Mouse (Mus musculus) Patski (cell line): ENCODE results near the gene Dgkg. TPM values are rescaled to one million over a fixed set of nuclear protein-coding genes. Genes with fewer than 3 reads are reported as not detected.

Source experiments
- ATAC-seq: fragments of 100-300 bp; one replicate; pipeline ENCODE4 v1.8.0; 2021
- CTCF ChIA-PET: fragments of 350-600 bp; sonication (Branson Sonifier 250); formaldehyde crosslinking; loops from one replicate; lab custom pipeline; 2022; ENCODE audit warnings: inconsistent platforms; lab: Charles Lee
- POLR2A ChIA-PET: fragments of 350-600 bp; sonication (Branson Sonifier 250); formaldehyde crosslinking; loops from one replicate; lab custom pipeline; 2022; ENCODE audit warnings: antibody characterized with exemption, inconsistent platforms; lab: Charles Lee
- DNase-seq: peaks from one replicate; pipeline ENCODE4 v3.0.0-alpha.2; 2011; ENCODE audit warnings: low read depth, low spot score
- H3K27me3 ChIP-seq: fragments of 371-371 bp; one replicate; pipeline ENCODE4 v1.5.1; 2021
- CTCF ChIP-seq: fragments of 100-300 bp; IDR thresholded peaks from one replicate; pipeline ENCODE4 v1.5.1; 2021
- in situ Hi-C: fragments of 300-500 bp; cut with MboI; formaldehyde crosslinking; loops from 3 replicates; pipeline ENCODE4 v1.11.1; 2018; ENCODE audit warnings: low pct_unique_long_range_greater_than_20kb, mixed read lengths
- polyA plus RNA-seq: library from polyadenylated mRNA; unstranded; gene quantifications from one replicate; pipeline ENCODE4 v1.2.3, GENCODE M21; 2021

The Dgkg gene
- polyA plus RNA-seq, 1 experiment from 2014 or later: 0.14 TPM

DNA sequence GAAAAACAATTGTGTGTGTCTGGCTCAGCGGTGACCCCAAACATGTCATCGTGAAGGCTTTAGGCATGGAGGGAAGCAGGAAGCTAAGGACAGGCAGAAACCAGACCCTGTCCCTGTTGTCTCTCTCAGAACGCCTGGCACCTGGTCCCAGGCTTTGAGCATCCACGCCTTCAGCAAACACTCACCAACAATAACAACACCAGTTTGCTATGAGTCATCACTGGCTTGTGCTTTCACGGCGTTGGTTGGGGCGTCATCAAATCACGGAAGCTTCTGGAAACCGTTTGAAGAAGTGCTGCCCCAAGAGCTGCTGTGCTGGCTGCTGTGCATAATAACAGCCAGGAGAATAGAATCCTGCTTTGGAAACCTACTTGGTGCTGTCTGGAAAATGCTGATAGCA, 54.6 kb downstream of the Dgkg start:
- no peaks in the 10 kb centered on the region for H3K27me3 ChIP-seq
- POLR2A ChIA-PET: no interaction called here

DNA sequence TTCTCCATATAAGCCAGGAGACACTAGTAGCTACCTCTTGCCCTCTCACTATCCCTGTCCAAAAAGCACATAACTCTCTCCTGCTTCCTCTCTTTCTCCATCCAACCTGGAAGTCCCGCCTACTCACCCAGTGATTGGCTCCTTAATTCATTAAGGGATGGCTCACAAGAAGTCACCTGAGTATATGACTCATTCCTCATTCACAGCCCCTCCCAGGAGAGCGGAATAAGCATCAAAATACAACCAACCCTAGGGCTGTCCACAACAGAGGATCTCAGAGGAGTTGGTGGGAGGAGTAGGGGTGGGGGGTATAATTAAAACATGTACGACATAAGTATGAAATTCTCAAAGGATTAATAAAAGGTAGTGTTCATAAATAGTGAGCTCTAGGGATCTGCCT, 55.3 kb downstream of the Dgkg start:
- in situ Hi-C loops: no loop called here
- H3K27me3 ChIP-seq: no peaks in the 10 kb centered on the region
- ATAC-seq (no peak), DNase-seq (no peak)
- POLR2A ChIA-PET: no interaction called here
- TF ChIP-seq CTCF: no peak
- CTCF ChIA-PET: interaction anchor here (1.0 kb wide), 1 partner anchor 30 kb away, joined by 3 read pairs; no protein-coding TSS in a partner anchor

More for the DNA sequence above, 54.6 kb downstream of the Dgkg start:
- in situ Hi-C loops: no loop called here
- DNase-seq (no peak), ATAC-seq (no peak)
- TF ChIP-seq CTCF: no peak
- CTCF ChIA-PET: no interaction called here

- ChIA-PET CTCF (no interaction called here), POLR2A (no interaction called here)
- DNase-seq: no peak
- no peaks in the 10 kb centered on the region for H3K27me3 ChIP-seq
- no peak for TF ChIP-seq CTCF
- ATAC-seq: no peak
- in situ Hi-C loops: no loop called here
Observed at GRCm38 (mm10) chr16:22600108-22600699, 56.8 kb downstream of the Dgkg start.

DNA sequence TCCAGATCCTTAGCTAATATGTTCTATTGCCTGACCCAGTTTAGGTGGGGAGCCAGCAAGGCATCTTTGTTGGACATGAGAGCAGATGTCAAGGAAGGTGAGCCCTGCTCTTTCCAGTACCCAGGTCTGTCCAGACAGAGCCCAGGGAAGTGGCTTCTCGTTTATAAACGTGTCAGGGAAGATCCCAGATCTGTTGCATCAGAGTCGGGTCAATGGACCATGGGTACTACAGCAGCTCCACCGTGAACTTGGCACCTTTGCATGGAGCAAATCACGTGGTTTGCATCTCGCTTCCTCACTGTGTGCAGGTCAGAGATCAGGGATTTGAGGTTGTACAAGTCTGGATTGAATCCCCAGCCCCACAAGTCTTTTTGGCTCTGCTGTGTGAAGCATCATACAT, 58.3 kb downstream of the Dgkg start:
- TF ChIP-seq CTCF: no peak
- in situ Hi-C loops: no loop called here
- CTCF ChIA-PET: interaction anchor here (1.6 kb wide), 1 partner anchor 9 kb away, joined by 4 read pairs; no protein-coding TSS in a partner anchor
- no peak for ATAC-seq
- POLR2A ChIA-PET: no interaction called here
- DNase-seq: no peak
- no peaks in the 10 kb centered on the region for H3K27me3 ChIP-seq

- in situ Hi-C loops: no loop called here
- ChIA-PET CTCF (no interaction called here), POLR2A (no interaction called here)
- TF ChIP-seq CTCF: no peak
- no peaks in the 10 kb centered on the region for H3K27me3 ChIP-seq
- DNase-seq (no peak), ATAC-seq (no peak)
Observed at GRCm38 (mm10) chr16:22596394-22596793, 60.6 kb downstream of the Dgkg start.

GRCm38 (mm10) chr16:22593907-22594306, 63.1 kb downstream of the Dgkg start:
- in situ Hi-C loops: no loop called here
- ATAC-seq (no peak), DNase-seq (no peak)
- POLR2A ChIA-PET: no interaction called here
- no peaks in the 10 kb centered on the region for H3K27me3 ChIP-seq
- CTCF ChIA-PET: no interaction called here
- TF ChIP-seq CTCF: no peak

DNA sequence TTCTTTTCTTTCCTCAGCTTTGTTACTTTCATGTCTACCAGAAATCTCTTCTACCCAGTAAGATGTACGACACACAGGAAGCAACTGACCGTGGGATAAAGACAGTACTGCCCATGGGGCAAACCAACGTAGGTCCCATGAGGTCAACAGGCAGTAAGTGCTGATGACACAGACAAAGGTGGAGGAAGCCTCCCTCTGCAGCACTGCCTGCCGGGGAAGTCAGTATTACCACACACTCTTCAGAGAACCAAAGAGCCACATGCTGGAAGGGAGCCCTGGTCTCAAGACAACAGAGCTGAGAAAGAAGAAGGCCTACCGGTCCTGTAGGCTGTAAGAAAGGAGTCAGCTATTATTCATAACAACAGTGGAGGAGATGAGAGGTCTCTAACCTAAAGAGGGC, 67.4 kb downstream of the Dgkg start:
- ATAC-seq (no peak), DNase-seq (no peak)
- POLR2A ChIA-PET: no interaction called here
- H3K27me3 ChIP-seq: no peaks in the 10 kb centered on the region
- no peak for TF ChIP-seq CTCF
- CTCF ChIA-PET: no interaction called here
- in situ Hi-C loops: no loop called here

GRCm38 (mm10) chr16:22586151-22586836, 70.7 kb downstream of the Dgkg start:
- in situ Hi-C loops: no loop called here
- ChIA-PET CTCF (interaction anchor here (1.3 kb wide), 1 partner anchor 12 kb away, joined by 3 read pairs; no protein-coding TSS in a partner anchor), POLR2A (no interaction called here)
- ATAC-seq (no peak), DNase-seq (no peak)
- no peaks in the 10 kb centered on the region for H3K27me3 ChIP-seq
- TF ChIP-seq CTCF: no peak

GRCm38 (mm10) chr16:22585523-22585922, 71.5 kb downstream of the Dgkg start:
- in situ Hi-C loops: no loop called here
- no peak for DNase-seq
- CTCF ChIA-PET: no interaction called here
- no peaks in the 10 kb centered on the region for H3K27me3 ChIP-seq
- TF ChIP-seq CTCF: peak; percentile 14
- POLR2A ChIA-PET: no interaction called here
- ATAC-seq: no peak

- ATAC-seq (no peak), DNase-seq (no peak)
- TF ChIP-seq CTCF: no peak
- CTCF ChIA-PET: no interaction called here
- in situ Hi-C loops: no loop called here
- H3K27me3 ChIP-seq: no peaks in the 10 kb centered on the region
- POLR2A ChIA-PET: interaction anchor here (1.2 kb wide), 1 partner anchor 10 kb away, joined by 3 read pairs; no protein-coding TSS in a partner anchor
Observed at GRCm38 (mm10) chr16:22583401-22583800, 73.6 kb downstream of the Dgkg start.

- TF ChIP-seq CTCF: no peak
- no peak for ATAC-seq
- no peaks in the 10 kb centered on the region for H3K27me3 ChIP-seq
- DNase-seq: no peak
- ChIA-PET POLR2A (interaction anchor here (1.2 kb wide), 1 partner anchor 9 kb away, joined by 3 read pairs; no protein-coding TSS in a partner anchor), CTCF (no interaction called here)
- in situ Hi-C loops: no loop called here
Observed at GRCm38 (mm10) chr16:22582173-22582929, 74.7 kb downstream of the Dgkg start.
